Mouse (Mus musculus) ES-Bruce4 (cell line): ENCODE results near the gene Tm4sf19. TPM values are rescaled to one million over a fixed set of nuclear protein-coding genes. Genes with fewer than 3 reads are reported as not detected.

ENCODE experiments used
- H3K27ac ChIP-seq: 2 replicates; pipeline ENCODE4 v1.5.1; 2012; ENCODE audit warnings: low read length, inconsistent platforms; ENCODE audit not compliant: insufficient read depth
- H3K27me3 ChIP-seq: 2 replicates; pipeline ENCODE4 v1.6.1; 2012; ENCODE audit warnings: mild to moderate bottlenecking, low read length, inconsistent platforms; ENCODE audit not compliant: control insufficient read depth, poor library complexity, insufficient read depth, severe bottlenecking
- H3K36me3 ChIP-seq: 2 replicates; pipeline ENCODE4 v1.6.1; 2012; ENCODE audit warnings: inconsistent platforms, mild to moderate bottlenecking, low read length, moderate library complexity; ENCODE audit not compliant: control insufficient read depth, poor library complexity, insufficient read depth, severe bottlenecking
- H3K4me1 ChIP-seq: one replicate; pipeline ENCODE4 v1.8.1; 2011; ENCODE audit warnings: low read length; ENCODE audit not compliant: control insufficient read depth, insufficient read depth
- H3K4me3 ChIP-seq: 2 replicates; pipeline ENCODE4 v1.5.1; 2011; ENCODE audit warnings: low read depth, mild to moderate bottlenecking, low read length
- H3K9ac ChIP-seq: 2 replicates; pipeline ENCODE4 v1.6.1; 2012; ENCODE audit warnings: low read depth, mild to moderate bottlenecking, inconsistent platforms; ENCODE audit not compliant: poor library complexity, severe bottlenecking
- H3K9me3 ChIP-seq: replicated peaks from 2 replicates; pipeline ENCODE4 v1.6.1; 2012; ENCODE audit warnings: mild to moderate bottlenecking, low read length, inconsistent platforms; ENCODE audit not compliant: control insufficient read depth, poor library complexity, insufficient read depth, severe bottlenecking
- CTCF ChIP-seq: IDR thresholded peaks from one replicate; pipeline ENCODE4 v1.8.1; 2011; ENCODE audit warnings: low read depth, low read length
- EP300 ChIP-seq: IDR thresholded peaks from 2 replicates; pipeline ENCODE4 v1.6.1; 2011; ENCODE audit warnings: low read depth, low read length; ENCODE audit not compliant: insufficient read depth
- POLR2A ChIP-seq: IDR thresholded peaks from one replicate; pipeline ENCODE4 v1.8.1; 2011; ENCODE audit warnings: low read length; ENCODE audit not compliant: insufficient read depth
- polyA plus RNA-seq: library from polyadenylated mRNA; stranded (reverse); fragments of >200 nt; gene quantifications from 2 replicates; pipeline ENCODE4 v1.2.4, GENCODE M21; 2011; ENCODE audit warnings: low read depth; ENCODE audit not compliant: missing spikeins, insufficient read depth, insufficient read length

Tm4sf19 gene
- polyA plus RNA-seq, 1 experiment: not detected

GRCm38 (mm10) chr16:32396541-32396835 lies 3.8 kb upstream of the Tm4sf19 start:
- H3K4me3 ChIP-seq: no peak overlapping the region
- peaks cover 3% of the 10 kb centered on the region; the same call in 1 of the 2 replicates for H3K36me3 ChIP-seq
- TF ChIP-seq EP300 (no peak), POLR2A (no peak)
- no peak overlapping the region for H3K9ac ChIP-seq
- no peaks in the 10 kb centered on the region for H3K4me1 ChIP-seq
- no peak overlapping the region for H3K27ac ChIP-seq
- H3K27me3 ChIP-seq: no peaks in the 10 kb centered on the region
- no peaks in the 10 kb centered on the region for H3K9me3 ChIP-seq

GRCm38 (mm10) chr16:32398206-32398605 lies 2.1 kb upstream of the Tm4sf19 start:
- no peak overlapping the region for H3K4me3 ChIP-seq
- H3K4me1 ChIP-seq: no peaks in the 10 kb centered on the region
- TF ChIP-seq CTCF (no peak), POLR2A (no peak), EP300 (no peak)
- H3K27ac ChIP-seq: no peak overlapping the region
- H3K36me3 ChIP-seq: peaks cover 2% of the 10 kb centered on the region; the same call in 1 of the 2 replicates
- no peaks in the 10 kb centered on the region for H3K27me3 ChIP-seq
- no peaks in the 10 kb centered on the region for H3K9me3 ChIP-seq
- H3K9ac ChIP-seq: no peak overlapping the region

- no peaks in the 10 kb centered on the region for H3K36me3 ChIP-seq
- H3K9me3 ChIP-seq: no peaks in the 10 kb centered on the region
- H3K27ac ChIP-seq: no peak overlapping the region
- no peak overlapping the region for H3K4me3 ChIP-seq
- H3K4me1 ChIP-seq: no peaks in the 10 kb centered on the region
- H3K9ac ChIP-seq: no peak overlapping the region
- TF ChIP-seq EP300 (no peak), CTCF (no peak), POLR2A (no peak)
- no peaks in the 10 kb centered on the region for H3K27me3 ChIP-seq
Observed at GRCm38 (mm10) chr16:32401335-32401965, 1.1 kb downstream of the Tm4sf19 start.

- Histone ChIP-seq H3K9me3 (no peaks in the 10 kb centered on the region), H3K36me3 (no peaks in the 10 kb centered on the region), H3K27ac (no peak overlapping the region), H3K9ac (no peak overlapping the region), H3K4me3 (no peak overlapping the region), H3K27me3 (no peaks in the 10 kb centered on the region), H3K4me1 (no peaks in the 10 kb centered on the region)
- no peak for TF ChIP-seq EP300
- no peak for TF ChIP-seq CTCF
Observed at GRCm38 (mm10) chr16:32402818-32403217, 2.5 kb downstream of the Tm4sf19 start.

GRCm38 (mm10) chr16:32405716-32406115 lies 5.4 kb downstream of the Tm4sf19 start:
- Histone ChIP-seq H3K36me3 (no peaks in the 10 kb centered on the region), H3K4me3 (no peak overlapping the region), H3K4me1 (no peaks in the 10 kb centered on the region), H3K9me3 (no peaks in the 10 kb centered on the region), H3K27me3 (no peaks in the 10 kb centered on the region), H3K9ac (no peak overlapping the region), H3K27ac (no peak overlapping the region)
- no peak for TF ChIP-seq CTCF

GRCm38 (mm10) chr16:32406671-32407070 lies 6.4 kb downstream of the Tm4sf19 start:
- no peak for TF ChIP-seq POLR2A
- TF ChIP-seq CTCF: no peak
- no peak for TF ChIP-seq EP300
- no peak overlapping the region for H3K9ac ChIP-seq
- no peaks in the 10 kb centered on the region for H3K9me3 ChIP-seq
- no peak overlapping the region for H3K4me3 ChIP-seq
- H3K27me3 ChIP-seq: no peaks in the 10 kb centered on the region
- no peak overlapping the region for H3K27ac ChIP-seq
- no peaks in the 10 kb centered on the region for H3K36me3 ChIP-seq
- no peaks in the 10 kb centered on the region for H3K4me1 ChIP-seq
